Mouse (Mus musculus) cerebellum, adult 8-10 months (tissue): ENCODE measurements around the gene Bcar1.
A peak's percentile ranks its signal among the peaks of the same experiment; 100 is the strongest.

Experiments
- DNase-seq: peaks from one replicate; pipeline ENCODE4 v3.0.0; 2022

Bcar1 gene

DNA sequence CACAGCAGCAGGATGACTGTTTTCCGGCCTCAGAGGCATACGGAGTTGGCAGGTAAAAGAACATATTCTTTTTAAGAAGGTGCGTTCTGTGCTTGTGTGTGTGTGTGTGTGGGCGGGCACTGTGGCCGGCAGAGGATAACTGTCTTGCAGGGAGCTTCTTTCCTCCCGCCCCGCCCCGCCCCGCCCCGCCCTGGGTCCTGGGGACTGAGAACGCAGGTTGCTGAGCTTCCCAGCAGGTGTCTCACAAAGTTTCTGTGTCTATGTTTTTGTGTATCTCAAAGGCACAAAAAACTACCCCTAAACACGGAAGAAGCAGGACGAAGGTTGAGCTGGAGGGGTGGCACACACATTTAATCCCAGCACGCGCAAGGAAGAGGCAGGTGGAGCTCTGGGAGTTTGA, 25.7 kb upstream of the Bcar1 start:
- DNase-seq: no peak

DNA sequence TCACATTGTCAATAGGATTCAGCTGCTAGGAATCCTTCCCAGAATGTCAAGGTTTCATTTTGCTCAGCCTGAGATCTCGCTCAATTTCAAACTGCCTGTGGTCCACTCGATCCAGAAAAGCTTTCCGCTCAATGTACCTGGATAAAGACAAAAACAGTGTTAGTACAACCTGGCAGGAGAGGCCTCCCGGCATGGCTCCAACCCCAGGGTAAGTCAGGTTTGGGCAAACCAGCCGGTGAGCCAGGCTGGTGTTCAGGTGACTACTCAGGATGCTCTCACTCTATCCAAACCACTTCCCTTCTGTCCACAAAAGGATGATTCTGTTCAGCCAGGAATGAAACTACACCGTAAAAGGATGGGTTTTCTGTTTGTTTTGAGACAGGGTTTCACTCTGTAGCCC, 25.0 kb upstream of the Bcar1 start:
- DNase-seq: no peak

DNA sequence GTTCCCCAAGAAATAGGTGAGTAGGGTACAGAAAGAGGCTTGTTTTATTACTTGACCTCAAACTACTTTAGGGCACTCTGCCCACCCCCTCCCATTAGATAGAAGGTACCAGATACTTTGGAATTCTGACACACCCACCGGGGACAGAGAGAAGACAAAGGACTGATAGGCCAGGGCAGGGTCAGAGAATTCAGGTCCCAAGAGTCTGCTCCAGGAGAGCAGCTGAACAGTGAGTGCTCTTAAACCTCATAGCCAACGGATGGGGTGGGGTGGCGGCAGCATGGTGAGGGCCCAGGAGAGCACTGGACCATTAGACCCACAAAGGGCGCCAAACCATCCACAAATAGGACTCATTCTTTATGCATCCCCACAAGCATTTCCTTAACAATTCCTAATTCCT, 22.0 kb upstream of the Bcar1 start:
- DNase-seq: no peak

DNA sequence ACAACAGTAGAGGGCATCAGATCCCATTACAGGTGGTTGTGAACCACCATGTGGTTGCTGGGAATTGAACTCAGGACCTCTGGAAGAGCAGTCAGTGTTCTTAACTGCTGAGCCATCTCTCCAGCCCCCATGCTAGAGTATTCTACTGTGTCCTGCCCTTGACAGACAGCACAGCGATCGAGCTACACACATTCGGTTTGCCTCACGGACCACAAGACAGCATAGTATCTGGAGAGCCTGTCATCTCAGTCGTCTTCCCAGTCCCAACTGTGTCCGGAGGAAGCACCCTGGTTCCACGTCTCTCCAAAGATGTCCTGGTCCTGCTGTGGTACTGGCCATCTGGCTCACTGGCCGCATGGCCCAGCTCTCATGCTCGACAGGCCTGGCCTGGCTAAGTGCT, 21.5 kb upstream of the Bcar1 start:
- no peak for DNase-seq

DNA sequence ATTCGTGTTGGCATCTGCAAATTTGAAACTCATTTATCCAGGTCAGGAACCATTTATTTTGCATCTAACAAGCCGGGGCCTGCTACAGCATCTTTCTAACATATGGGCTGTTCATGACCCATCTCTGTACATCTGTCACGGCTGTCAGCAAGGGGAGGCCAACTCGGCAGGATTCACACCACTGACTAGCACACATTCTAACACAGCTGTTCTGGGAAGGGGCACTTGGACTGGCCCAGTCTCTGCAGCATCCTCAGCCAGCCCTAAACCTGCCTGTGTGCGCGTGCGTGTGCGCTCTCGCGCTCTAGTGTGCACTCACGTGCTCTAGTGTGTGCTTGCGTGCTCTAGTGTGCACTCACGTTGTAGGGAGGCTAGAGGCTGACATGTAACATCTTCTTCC, 17.1 kb upstream of the Bcar1 start:
- no peak for DNase-seq

DNA sequence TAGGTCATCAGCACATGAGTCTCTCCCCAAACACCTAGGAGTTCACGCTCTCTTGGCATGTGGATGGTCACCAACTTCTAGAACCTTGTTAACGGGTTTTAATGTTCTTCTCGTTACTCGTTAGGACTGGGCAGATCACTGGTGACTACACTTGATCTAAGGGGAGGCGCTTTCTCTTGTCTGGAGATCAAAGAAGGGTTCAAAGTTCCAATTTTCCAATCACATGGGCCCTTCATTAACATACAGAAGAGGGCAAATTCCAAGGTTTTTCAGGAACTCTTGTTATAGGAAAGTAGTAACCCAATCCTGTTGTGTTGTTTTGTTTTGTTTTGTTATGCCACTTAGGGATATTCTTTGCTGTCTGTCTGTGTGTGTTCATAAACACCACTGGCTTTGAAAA, 15.2 kb upstream of the Bcar1 start:
- DNase-seq: no peak

DNA sequence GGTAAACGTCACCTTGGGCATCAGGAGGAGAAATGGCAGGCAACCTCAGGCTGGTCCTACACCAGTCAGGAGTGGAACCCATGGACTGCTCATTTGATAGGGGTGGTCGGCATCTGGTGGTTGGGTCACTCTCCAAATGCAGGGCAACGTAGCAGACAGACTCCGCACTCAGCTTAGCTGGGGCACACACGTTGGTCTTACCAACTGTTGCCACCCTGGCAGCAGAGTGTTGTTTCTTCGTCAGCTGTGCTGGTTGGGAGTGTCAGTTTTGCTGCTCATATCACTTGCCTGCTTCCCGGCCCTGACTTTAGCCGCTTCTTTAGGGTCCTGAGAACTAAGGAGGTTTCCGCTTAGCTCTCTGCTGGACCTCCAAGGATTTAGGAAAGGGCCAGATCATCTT, 14.0 kb upstream of the Bcar1 start:
- DNase-seq: no peak

DNA sequence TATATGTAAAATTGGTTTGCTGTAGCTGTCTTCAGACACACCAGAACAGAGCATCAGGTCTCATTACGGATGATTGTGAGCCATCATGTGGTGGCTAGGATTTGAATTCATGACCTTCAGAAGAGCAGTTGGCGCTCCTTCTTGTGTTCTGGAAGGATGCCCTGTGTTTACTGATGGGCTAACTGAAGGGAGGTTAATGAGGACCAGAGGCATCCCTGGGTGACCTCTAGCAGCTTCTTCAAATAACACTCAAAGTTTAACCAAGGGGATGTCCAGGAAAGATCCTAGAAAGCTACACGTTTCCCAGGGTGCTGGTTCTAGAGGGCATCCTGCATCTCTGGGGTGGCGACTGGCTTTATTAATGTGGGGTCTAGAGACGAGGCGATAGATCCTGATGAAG, 11.1 kb upstream of the Bcar1 start:
- no peak for DNase-seq

DNA sequence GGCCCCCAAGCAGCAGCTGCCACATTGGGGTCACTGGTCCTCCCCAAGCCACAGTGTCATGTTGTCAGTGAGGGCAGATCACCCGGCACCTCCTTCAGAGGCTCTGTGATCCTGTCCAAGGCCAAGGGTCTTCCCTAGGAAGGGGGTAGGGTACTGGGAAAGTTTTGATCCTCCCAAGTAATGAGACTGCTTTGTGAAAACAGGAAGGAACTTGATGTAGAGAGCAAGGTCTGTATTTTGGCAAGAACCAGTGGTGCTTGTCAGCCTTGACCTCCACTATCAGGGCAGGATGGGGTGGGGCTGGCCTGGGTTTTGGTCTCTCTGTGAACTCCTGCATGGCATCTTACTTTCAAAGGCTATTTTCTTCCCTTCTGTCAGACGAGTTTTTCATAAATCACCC, 10.5 kb upstream of the Bcar1 start:
- no peak for DNase-seq

DNA sequence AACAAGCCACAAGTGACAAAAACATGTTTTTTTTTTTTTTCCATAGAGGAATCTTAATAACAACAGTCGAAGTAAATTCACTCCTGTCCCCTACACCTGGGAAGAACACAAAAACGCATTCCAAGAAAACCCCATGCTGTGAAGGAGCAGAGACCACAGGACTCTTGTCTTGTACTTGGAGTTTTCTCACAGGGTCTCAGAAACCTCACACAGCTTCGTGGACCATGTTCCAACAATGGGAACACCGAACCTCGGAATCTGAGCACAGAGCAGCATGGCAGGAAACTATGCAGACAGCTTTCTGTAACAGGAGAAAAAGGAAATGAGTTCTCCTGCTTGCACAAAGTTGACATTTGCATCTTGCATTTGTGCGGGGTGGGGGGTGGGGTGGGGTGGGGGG, 5.2 kb upstream of the Bcar1 start:
- DNase-seq: no peak

DNA sequence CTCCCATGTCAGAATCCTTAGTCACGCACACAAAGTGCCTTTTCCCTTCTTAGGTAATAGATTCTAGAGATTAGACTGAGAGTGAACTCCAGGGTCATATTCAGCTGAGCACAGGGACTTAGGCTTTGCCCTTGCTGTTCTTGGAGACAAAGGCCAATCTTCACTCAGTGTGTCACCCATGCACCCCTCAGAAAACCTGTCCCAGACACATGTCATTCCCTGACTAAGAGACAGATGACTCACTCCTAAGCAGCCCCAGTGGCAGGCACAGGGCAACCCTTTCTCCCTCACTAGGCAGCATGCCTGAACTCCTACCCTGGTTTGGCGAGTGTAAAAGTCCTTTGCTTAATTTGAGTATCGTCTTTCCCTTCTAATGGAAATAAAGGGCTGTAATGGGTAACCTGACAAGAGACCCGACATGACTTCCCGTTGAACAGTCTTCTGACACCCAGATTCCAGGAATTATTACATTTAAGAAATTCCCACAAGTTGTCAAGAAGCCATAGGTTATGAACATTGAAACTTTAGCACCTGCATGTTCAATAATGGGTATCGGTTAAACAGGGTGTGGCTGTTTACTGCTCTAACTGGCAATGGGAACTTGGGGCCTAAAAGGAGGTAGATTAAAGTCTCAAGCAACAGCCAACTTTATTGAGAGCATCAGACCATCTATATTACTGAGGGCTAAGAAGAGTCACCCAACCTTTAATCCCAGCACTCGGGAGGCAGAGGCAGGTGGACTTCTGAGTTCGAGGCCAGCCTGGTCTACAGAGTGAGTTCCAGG, 4.4 kb upstream of the Bcar1 start:
- no peak for DNase-seq

DNA sequence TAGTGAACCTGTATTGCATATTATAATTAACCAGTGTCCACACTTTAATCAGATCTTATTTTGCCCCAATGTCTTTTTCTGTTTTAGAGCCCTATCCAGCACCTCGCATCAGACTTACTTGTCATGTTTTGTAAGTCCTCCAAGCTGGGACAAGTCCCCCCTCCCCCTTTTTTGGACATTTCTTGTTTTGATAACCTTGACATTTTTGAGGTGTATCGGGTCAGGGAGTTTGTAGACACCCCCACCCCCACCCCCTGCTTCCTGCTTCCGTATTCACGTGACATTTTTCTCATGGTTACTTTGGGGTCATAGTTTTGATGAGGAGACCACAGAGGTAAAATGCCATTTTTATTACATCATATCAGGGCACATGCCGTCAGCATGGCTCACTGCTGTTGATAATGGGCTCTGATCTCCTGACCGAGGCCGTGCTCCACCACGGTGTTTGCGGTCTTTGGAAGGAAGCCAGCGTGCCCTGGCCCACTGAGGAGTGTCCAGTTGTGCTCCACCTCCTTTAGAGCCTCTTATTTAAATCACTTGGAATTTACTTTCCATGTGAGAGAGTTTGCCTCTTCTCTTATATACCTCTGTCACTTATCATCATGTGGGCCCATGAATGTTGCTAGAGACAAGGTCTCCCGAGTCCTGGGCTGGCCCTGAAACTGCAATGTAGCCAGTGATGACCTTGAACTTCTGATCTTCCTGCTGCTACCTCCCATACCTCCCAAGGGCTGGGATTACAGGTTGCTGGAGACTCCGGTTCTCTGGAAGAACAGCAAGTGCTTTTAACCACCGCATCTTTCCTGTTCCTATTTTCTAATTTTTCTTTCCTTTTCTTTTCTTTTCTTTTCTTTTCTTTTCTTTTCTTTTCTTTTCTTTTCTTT, 3.2 kb upstream of the Bcar1 start:
- no peak for DNase-seq

DNA sequence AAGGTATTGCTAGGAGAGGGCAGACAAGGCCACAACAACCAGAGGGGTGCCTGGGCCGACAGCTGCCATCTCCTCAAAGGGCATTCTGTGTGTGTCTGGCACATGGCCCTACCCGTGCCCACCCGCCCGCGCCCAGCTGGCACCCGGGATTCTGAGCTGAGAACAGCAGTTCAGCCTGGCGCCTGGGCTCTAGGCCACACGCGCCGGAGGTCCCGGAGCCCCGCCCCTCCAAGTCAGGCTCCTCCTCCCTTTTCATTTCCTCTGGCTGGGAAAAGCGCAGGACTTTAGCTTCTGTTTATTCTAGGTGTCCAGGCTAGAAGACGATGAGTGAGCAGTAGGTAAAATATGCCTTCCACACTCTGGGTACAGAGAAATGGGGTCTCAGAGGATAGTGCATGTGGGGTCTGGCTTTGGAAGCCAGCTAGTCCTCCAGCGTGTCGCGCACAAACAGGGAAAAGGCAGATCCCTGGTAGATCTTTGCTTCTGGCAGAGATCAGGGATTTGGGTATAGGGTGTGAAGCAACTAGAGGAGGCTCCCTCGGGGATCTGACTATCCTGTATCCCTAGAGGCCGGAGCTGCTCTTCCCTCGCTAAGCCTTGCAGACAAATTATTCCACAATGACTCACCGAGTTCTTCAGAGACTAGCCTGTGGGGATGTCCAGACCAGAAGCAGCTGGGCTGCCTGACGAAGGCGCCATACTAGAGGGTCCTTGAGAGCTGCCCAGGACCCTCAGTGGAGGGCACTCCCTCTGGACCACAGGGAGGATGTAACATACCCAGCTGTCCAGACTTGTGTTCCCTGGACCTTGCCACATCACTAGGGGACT, 2.2 kb upstream of the Bcar1 start:
- no peak for DNase-seq

DNA sequence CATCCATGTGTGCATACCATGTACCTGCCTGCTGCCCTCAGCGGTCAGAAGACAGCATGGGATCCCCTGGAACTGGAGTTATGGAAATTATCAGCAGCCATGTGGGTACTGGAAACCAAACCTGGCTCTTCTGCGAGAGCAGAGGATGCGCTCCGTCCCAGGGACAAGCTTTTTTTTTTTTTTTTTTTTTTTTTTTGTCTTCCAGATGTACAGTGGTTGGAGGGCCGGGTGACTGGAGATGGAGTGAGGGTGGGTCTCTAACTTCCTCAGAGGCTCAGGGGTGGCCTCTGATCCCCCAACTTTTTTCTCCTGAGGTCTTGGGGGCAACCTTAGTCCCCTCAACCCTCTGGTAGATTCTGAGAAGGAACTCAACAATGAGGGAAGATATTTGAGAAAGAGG, 1.5 kb upstream of the Bcar1 start:
- DNase-seq: no peak

DNA sequence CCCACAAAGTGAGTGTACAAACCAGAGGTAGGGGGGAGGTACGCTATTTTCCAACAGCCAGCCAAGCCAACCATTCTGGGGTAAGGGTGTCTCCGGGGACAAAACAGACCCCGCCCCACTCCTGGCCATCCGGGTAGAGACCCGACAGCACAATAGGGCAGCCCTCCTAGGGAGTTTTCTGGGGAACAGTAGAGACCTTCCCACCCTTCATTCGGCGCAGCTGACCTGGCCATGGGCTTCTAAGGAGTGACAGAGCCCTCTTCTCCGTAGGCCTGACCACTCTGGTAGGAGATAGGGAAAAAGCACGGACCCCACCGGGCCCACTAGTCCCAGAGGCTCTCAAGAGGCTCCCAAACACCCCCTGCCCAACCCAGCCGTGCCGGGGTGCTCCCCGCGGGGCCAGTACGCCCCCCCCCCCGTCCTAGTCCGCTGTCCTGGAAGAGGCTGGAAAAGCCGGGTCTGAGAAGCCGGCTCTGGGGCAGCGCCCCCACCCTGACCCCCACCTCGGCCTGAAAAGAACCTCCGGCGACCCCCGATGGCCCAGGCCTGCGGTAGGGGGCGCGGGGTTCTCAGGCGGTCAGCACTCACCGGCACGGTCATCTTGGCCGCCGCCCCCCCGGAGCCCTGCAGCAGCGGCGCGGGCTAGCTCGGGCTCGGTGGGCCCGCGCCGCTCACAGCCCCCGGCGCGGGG, 363 bp downstream of the Bcar1 start:
- DNase-seq: no peak

DNA sequence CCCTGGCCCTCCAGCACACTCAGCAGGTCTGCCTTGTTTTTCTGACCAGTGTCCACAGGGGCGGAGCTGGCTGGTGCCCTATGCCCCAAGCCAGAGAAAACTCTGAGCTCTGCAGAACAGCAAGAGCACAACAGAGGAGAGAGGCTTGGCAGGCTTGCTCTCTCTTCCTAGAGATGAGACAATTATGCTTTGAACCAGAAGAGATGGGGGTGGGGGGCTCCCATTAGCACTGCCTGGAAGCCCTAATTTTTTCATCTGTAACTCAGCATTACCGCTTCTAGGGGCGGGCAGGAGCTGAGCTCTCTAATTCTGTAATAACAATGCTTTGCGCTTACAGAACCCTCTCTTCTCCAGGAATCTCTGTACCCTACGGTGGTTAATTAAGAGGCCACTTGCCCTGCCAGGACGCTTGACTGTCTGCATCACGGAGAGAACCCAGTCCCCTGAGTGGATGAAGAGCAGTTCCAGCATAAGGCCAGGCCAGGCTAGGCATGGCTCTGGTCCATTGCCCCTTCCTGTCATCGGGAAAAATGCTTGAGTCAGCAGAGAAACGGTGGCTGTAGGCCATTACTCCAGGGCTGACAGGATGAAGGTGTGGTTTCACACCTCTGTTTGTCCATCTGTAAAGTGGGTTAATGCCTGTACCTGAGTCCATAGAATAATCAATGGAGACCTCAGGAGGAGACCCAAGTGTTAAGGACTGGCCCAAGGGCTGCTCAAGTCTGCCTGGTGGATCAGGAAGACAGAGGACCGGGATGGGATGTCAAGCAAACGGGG, 1.2 kb downstream of the Bcar1 start:
- peak; percentile 69 for DNase-seq

DNA sequence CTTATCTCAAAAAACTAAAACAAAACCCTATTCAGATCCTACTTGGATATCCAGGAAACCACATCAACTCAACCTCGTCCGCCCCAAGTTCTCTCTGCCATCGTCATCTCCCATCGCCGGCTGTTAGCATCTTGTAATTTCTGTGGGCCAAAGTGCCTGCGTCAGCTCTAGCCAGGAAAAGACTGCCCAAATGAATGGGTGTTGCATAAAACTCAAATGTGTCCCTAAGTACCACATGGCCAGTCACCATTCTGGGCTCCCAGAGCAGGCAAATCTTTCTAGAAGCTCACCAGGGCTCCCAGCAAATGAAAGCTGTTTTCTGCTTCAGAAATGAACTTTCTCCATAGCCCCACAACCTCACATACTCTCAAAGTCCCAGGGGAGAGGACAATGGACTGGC, 2.1 kb downstream of the Bcar1 start:
- DNase-seq: no peak

DNA sequence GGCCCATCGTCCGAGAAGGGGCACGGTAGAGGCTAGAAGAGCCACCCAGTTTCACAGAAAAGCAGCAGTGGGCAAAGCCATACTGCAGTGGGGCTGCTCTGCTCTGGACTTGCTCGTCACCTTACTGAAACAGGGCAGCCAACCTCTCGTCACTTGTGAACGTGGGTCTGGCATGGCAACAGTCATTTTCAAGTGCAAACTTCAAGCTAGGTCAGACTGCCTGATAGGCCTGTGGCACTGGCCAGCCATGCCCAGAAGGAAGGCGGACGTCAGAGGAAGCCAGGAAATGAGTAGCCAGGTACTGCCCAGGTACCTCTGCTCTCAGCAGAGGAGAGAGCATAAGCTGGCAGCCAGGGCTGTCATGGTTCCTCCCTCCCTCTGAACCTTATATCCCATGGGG, 2.6 kb downstream of the Bcar1 start:
- no peak for DNase-seq

DNA sequence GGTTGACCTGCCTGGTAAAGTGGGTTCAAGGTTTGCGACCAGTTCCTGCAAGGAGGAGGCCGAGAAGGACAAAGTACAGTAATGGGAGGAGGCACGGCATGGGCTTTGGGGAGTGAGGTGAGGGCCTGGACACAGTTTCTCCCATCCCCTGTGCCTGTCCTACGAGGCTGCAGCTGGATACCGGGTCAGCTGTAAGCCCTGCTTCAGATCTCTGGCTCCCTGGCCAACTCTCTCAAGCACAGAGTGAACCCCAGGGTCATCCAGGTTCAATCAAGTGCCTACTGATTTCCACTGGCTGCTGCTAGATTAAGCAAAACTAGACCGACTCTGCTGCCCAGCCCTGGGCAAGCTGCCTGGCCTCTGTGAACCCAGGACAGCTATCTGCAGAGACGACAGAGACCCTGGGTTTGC, 3.3 kb downstream of the Bcar1 start:
- DNase-seq: no peak

DNA sequence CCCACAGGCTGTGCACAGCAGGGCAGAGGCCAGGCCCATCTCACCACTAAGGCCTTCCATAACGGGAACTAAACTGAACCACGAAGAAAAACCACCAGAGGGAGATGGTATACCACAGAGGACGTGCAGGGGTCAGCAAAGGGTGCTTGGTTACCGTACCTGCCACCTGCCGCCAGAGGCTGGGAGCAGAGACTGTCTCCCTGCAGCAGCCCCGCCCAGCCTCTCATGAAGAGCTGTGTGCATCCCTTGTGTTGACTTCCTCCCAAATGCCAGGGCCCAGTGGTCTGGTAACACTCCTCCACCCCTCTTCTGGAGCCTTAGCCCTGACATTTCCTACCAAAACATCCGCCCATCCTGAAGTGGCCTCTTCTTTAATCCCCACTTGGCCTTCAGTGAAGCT, 4.0 kb downstream of the Bcar1 start:
- DNase-seq: no peak

DNA sequence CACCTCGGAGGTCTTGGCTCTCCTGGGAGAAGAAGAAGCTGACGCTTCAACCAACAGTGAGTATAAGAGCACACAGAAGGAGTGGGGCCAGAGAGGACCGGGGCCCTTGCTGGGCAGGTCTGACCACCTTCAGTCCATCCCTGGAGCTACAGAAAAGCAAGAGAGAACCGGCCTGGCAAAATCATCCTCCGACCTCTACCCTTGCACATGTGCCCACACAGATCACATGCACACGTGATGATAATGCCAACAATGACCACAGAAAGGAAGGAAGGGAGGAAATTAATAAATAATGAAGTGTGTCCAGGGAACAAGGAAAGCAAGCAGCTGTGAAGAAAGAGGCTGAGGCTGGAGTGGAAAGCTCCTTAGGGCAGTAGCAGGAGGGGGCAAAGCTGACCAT, 4.7 kb downstream of the Bcar1 start:
- DNase-seq: no peak

DNA sequence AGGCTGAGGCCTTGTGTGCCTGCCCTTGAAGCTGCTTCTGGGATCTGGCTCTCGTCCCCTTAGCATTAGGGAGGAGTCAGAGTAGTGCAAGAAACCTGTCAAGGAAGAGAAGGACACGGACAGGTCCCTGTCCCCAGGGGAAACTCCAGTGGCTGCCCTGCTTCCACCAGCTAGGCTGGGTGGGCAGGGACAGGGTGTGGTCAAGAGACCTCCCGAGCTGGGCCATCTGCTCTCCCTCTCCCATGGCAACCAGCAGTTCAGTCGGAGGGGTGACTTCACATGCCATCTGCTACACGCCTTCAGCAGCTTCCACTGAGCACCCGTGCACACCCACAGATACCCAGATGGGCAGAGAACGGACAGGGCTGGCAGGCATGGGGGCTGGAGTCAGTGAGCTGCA, 7.3 kb downstream of the Bcar1 start:
- DNase-seq: peak; percentile 52
